Mouse (Mus musculus): Measurements from ENCODE around the gene Fstl5. TPM values are rescaled to one million over a fixed set of nuclear protein-coding genes. Genes with fewer than 3 reads are reported as not detected.
"Not testable (repeated sequence)": the region's sequence is repeated elsewhere in the genome, so short reads cannot be mapped to it uniquely, and the experiment has no call there.

The Fstl5 gene
- total RNA-seq, 1 experiment: 0.13 TPM

DNA sequence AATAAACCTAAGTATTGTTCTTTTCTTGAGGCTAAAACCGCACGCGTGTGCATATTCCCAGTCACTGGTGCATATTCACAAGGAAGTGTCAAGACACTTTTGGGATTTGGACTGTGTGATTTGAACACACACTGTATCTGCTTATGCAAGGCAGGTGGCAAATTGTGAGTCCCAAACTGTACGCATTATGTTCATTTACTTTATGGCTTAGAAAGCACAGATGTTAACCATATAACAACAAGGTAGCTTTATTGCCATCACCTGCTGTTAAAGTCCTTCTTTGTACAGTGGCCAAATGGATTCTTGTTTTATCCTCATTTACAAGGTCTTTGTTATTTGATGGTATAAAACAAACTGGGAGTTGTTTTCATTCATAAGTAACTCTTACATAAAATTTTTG is 295.8 kb downstream of the Fstl5 start:
- Histone ChIP-seq H3K4me3 (ENCODE audit: insufficient read depth in 1 of 2, low read depth in 1 of 2, low read length in 2 of 2, poor library complexity in 1 of 2, severe bottlenecking in 1 of 2) (no peak overlapping the region), H3K9ac (ENCODE audit: insufficient read depth, low read depth, low read length, poor library complexity, severe bottlenecking) (no peak overlapping the region), H3K36me3 (ENCODE audit: control insufficient read depth, insufficient read depth, low read length, poor library complexity, severe bottlenecking) (no peaks in the 10 kb centered on the region), H3K27ac (ENCODE audit: insufficient read depth, low read depth, low read length, poor library complexity, severe bottlenecking) (no peak overlapping the region), H3K4me1 (ENCODE audit: control insufficient read depth in 2 of 2, insufficient read depth in 2 of 2, low read length in 2 of 2, poor library complexity in 1 of 2) (no peaks in the 10 kb centered on the region), H3K9me3 (ENCODE audit: control insufficient read depth, insufficient read depth, low read depth, low read length) (no peaks in the 10 kb centered on the region)
- no peak for DNase-seq (ENCODE audit: low read depth, low spot score)
- in situ Hi-C loops (cut with MboI; ENCODE audit: low sequenced_read_pairs in 2 of 2, unreplicated experiment in 2 of 2): no loop called here
- TF ChIP-seq CHD2 (IDR thresholded peaks at IDR 0.05; ENCODE audit: low read depth, low read length) (no peak), ZC3H11A (IDR thresholded peaks at IDR 0.05; ENCODE audit: borderline replicate concordance, low read depth, low read length) (no peak), MAFK (IDR thresholded peaks at IDR 0.05; ENCODE audit: insufficient read depth, low read depth, low read length) (no peak), HCFC1 (IDR thresholded peaks at IDR 0.05; ENCODE audit: borderline replicate concordance, insufficient read depth, low read length) (no peak), ZNF384 (IDR thresholded peaks at IDR 0.05; ENCODE audit: low read depth, low read length) (no peak)

DNA sequence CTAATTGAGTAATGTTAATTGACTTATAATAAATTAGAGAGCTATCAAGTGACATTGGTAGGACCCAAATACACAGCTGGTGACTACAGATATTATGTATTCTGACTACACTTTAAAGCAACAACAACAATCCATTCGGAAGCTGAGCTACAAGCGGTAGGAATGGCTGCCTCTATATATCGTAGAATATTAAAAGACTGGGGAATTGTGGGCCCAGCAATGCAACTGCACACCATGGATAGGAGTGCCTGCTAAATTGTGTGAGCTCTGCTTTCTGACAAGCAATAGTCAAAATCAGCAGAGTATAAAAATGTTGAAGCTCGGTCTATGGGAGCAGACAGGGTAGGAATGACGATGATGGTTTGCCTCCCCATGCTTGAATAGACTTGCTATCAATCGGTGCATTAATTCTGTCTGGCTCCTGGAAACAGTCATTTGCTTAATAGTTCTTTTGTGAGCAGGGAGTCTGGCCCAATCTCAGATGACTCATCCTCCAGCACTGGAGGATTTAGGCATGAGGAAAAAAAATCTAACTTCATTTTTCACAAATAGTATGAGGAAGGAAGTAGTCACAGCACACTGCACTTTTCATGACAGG is 354.8 kb downstream of the Fstl5 start:
- Histone ChIP-seq H3K36me3 (ENCODE audit: control insufficient read depth, insufficient read depth, low read length, poor library complexity, severe bottlenecking) (no peaks in the 10 kb centered on the region), H3K9me3 (ENCODE audit: control insufficient read depth, insufficient read depth, low read depth, low read length) (no peaks in the 10 kb centered on the region), H3K27ac (ENCODE audit: insufficient read depth, low read depth, low read length, poor library complexity, severe bottlenecking) (no peak overlapping the region), H3K9ac (ENCODE audit: insufficient read depth, low read depth, low read length, poor library complexity, severe bottlenecking) (no peak overlapping the region), H3K4me3 (ENCODE audit: insufficient read depth in 1 of 2, low read depth in 1 of 2, low read length in 2 of 2, poor library complexity in 1 of 2, severe bottlenecking in 1 of 2) (no peak overlapping the region), H3K4me1 (ENCODE audit: control insufficient read depth in 2 of 2, insufficient read depth in 2 of 2, low read length in 2 of 2, poor library complexity in 1 of 2) (no peaks in the 10 kb centered on the region)
- in situ Hi-C loops (cut with MboI; ENCODE audit: low sequenced_read_pairs in 2 of 2, unreplicated experiment in 2 of 2): no loop called here
- DNase-seq (ENCODE audit: low read depth, low spot score): no peak
- no peak for TF ChIP-seq HCFC1 (IDR thresholded peaks at IDR 0.05; ENCODE audit: borderline replicate concordance, insufficient read depth, low read length)
- no peak for TF ChIP-seq ZC3H11A (IDR thresholded peaks at IDR 0.05; ENCODE audit: borderline replicate concordance, low read depth, low read length)
- no peak for TF ChIP-seq CHD2 (IDR thresholded peaks at IDR 0.05; ENCODE audit: low read depth, low read length)
- TF ChIP-seq MAFK (IDR thresholded peaks at IDR 0.05; ENCODE audit: insufficient read depth, low read depth, low read length): no peak
- TF ChIP-seq ZNF384 (IDR thresholded peaks at IDR 0.05; ENCODE audit: low read depth, low read length): no peak

DNA sequence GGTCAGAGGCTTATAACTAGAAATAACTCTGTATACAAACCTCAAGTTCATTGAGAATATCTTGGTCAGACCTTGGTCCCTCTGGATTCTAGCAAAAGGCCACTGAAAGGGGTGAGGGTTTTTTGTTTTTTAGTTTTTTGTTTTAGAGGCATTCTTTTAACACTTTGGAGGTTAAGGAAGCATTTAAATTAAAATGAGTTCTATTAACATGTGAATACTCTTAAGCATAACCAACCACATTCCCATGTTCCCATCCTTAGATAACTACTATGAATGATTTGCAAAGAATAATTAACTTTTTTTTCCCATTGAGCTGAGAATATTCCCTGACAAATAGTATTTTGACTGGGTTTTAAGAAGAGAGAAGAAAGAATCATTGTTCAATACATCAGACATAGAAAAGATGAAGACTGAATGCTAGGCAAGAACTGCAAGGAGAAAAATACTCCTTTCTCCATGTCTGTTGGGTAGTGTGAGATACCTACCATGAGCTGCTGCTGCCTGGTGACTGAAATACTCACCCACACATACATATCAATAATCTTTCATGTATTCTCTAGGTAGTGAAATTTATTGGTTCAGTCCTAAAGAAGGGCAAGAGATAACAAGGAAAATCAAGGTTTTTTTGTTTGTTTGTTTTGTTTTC is 393.3 kb downstream of the Fstl5 start:
- Histone ChIP-seq H3K36me3 (ENCODE audit: control insufficient read depth, insufficient read depth, low read length, poor library complexity, severe bottlenecking) (no peaks in the 10 kb centered on the region), H3K27ac (ENCODE audit: insufficient read depth, low read depth, low read length, poor library complexity, severe bottlenecking) (no peak overlapping the region), H3K4me3 (ENCODE audit: insufficient read depth in 1 of 2, low read depth in 1 of 2, low read length in 2 of 2, poor library complexity in 1 of 2, severe bottlenecking in 1 of 2) (no peak overlapping the region), H3K9ac (ENCODE audit: insufficient read depth, low read depth, low read length, poor library complexity, severe bottlenecking) (no peak overlapping the region), H3K4me1 (ENCODE audit: control insufficient read depth in 2 of 2, insufficient read depth in 2 of 2, low read length in 2 of 2, poor library complexity in 1 of 2) (no peaks in the 10 kb centered on the region), H3K9me3 (ENCODE audit: control insufficient read depth, insufficient read depth, low read depth, low read length) (no peaks in the 10 kb centered on the region)
- in situ Hi-C loops (cut with MboI; ENCODE audit: low sequenced_read_pairs in 2 of 2, unreplicated experiment in 2 of 2): no loop called here
- no peak for DNase-seq (ENCODE audit: low read depth, low spot score)
- TF ChIP-seq HCFC1 (IDR thresholded peaks at IDR 0.05; ENCODE audit: borderline replicate concordance, insufficient read depth, low read length): no peak
- no peak for TF ChIP-seq MAFK (IDR thresholded peaks at IDR 0.05; ENCODE audit: insufficient read depth, low read depth, low read length)
- TF ChIP-seq ZNF384 (IDR thresholded peaks at IDR 0.05; ENCODE audit: low read depth, low read length): no peak
- no peak for TF ChIP-seq ZC3H11A (IDR thresholded peaks at IDR 0.05; ENCODE audit: borderline replicate concordance, low read depth, low read length)
- no peak for TF ChIP-seq CHD2 (IDR thresholded peaks at IDR 0.05; ENCODE audit: low read depth, low read length)

DNA sequence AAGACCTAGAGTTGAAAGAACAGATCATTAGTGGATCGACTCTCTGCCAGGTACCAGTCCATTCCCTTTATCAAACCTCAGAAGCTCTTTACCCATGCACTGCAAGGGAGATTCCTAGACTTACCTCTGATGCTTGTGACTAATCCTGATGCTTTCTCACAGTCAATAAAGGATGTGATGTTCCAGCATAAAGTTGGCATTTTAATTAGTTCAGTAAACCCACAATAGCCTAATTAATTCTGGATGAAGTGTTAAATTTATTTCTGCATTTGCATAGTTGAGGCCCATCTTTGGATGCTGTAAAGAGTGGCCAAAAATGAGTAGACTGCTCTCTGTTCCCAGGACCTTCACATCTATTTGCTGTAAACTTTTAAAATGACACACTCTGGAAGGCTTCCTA is 394.1 kb downstream of the Fstl5 start:
- Histone ChIP-seq H3K9me3 (ENCODE audit: control insufficient read depth, insufficient read depth, low read depth, low read length) (no peaks in the 10 kb centered on the region), H3K9ac (ENCODE audit: insufficient read depth, low read depth, low read length, poor library complexity, severe bottlenecking) (no peak overlapping the region), H3K4me1 (ENCODE audit: control insufficient read depth in 2 of 2, insufficient read depth in 2 of 2, low read length in 2 of 2, poor library complexity in 1 of 2) (no peaks in the 10 kb centered on the region), H3K36me3 (ENCODE audit: control insufficient read depth, insufficient read depth, low read length, poor library complexity, severe bottlenecking) (no peaks in the 10 kb centered on the region), H3K27ac (ENCODE audit: insufficient read depth, low read depth, low read length, poor library complexity, severe bottlenecking) (no peak overlapping the region), H3K4me3 (ENCODE audit: insufficient read depth in 1 of 2, low read depth in 1 of 2, low read length in 2 of 2, poor library complexity in 1 of 2, severe bottlenecking in 1 of 2) (no peak overlapping the region)
- TF ChIP-seq MAFK (IDR thresholded peaks at IDR 0.05; ENCODE audit: insufficient read depth, low read depth, low read length): no peak
- no peak for TF ChIP-seq HCFC1 (IDR thresholded peaks at IDR 0.05; ENCODE audit: borderline replicate concordance, insufficient read depth, low read length)
- no peak for TF ChIP-seq ZNF384 (IDR thresholded peaks at IDR 0.05; ENCODE audit: low read depth, low read length)
- no peak for TF ChIP-seq CHD2 (IDR thresholded peaks at IDR 0.05; ENCODE audit: low read depth, low read length)
- TF ChIP-seq ZC3H11A (IDR thresholded peaks at IDR 0.05; ENCODE audit: borderline replicate concordance, low read depth, low read length): no peak
- DNase-seq (ENCODE audit: low read depth, low spot score): no peak
- in situ Hi-C loops (cut with MboI; ENCODE audit: low sequenced_read_pairs in 2 of 2, unreplicated experiment in 2 of 2): no loop called here

- DNase-seq (ENCODE audit: low read depth, low spot score); H3K9me3 ChIP-seq (ENCODE audit: control insufficient read depth, insufficient read depth, low read depth, low read length); H3K9ac ChIP-seq (ENCODE audit: insufficient read depth, low read depth, low read length, poor library complexity, severe bottlenecking); H3K27ac ChIP-seq (ENCODE audit: insufficient read depth, low read depth, low read length, poor library complexity, severe bottlenecking); in situ Hi-C loops (cut with MboI; ENCODE audit: low sequenced_read_pairs in 2 of 2, unreplicated experiment in 2 of 2); H3K4me1 ChIP-seq (ENCODE audit: control insufficient read depth in 2 of 2, insufficient read depth in 2 of 2, low read length in 2 of 2, poor library complexity in 1 of 2); H3K36me3 ChIP-seq (ENCODE audit: control insufficient read depth, insufficient read depth, low read length, poor library complexity, severe bottlenecking); H3K4me3 ChIP-seq (ENCODE audit: insufficient read depth in 1 of 2, low read depth in 1 of 2, low read length in 2 of 2, poor library complexity in 1 of 2, severe bottlenecking in 1 of 2): not testable (repeated sequence)
Observed at GRCm38 (mm10) chr3:76507891-76508290, 433.8 kb downstream of the Fstl5 start.

All from ES-E14 (cell line).